Mouse (Mus musculus): ENCODE results near the gene App.

GRCm38 (mm10) chr16:84963527-84963926, 210.0 kb downstream of the App start:
- TF ChIP-seq CTCF (IDR thresholded peaks at IDR 0.05; ENCODE audit: low read depth, low read length) (no peak), POLR2A (IDR thresholded peaks at IDR 0.05; ENCODE audit: extremely low read depth, insufficient read depth, low read length) (no peak)

Measured in liver, adult 2 months (tissue).